Mouse (Mus musculus): ENCODE measurements around the gene Pacsin2.
"Not testable (repeated sequence)": the region's sequence is repeated elsewhere in the genome, so short reads cannot be mapped to it uniquely, and the experiment has no call there.

Gene Pacsin2

DNA sequence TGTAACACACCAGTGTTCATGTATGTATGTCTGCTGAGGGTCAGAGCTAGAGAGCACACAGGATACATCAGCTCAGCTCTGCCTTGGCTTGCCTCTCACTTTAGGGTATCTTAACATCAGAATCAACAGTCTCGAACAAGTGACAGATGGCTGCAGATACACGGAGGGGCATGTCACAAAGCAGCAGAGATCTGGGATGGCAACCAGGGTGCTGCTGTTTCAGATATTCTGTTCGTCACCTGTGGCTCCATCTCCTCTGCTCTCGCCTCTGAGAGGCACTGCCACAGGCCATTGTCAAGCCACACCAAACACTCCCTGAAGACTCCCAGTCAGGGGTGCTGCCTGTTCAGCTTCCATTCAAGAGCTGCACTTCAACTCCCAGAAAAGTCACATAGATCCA lies 39.1 kb downstream of the Pacsin2 start:
- in situ Hi-C loops (cut with MboI, MseI), result no loop called here

- in situ Hi-C loops (cut with MboI, MseI), result no loop called here
Measured at GRCm38 (mm10) chr15:83423589-83424384, 40.6 kb downstream of the Pacsin2 start.

GRCm38 (mm10) chr15:83422299-83422981 lies 42.0 kb downstream of the Pacsin2 start:
- in situ Hi-C loops (cut with MboI, MseI), result no loop called here

GRCm38 (mm10) chr15:83419562-83419961 lies 44.8 kb downstream of the Pacsin2 start:
- in situ Hi-C loops (cut with MboI, MseI), result no loop called here

DNA sequence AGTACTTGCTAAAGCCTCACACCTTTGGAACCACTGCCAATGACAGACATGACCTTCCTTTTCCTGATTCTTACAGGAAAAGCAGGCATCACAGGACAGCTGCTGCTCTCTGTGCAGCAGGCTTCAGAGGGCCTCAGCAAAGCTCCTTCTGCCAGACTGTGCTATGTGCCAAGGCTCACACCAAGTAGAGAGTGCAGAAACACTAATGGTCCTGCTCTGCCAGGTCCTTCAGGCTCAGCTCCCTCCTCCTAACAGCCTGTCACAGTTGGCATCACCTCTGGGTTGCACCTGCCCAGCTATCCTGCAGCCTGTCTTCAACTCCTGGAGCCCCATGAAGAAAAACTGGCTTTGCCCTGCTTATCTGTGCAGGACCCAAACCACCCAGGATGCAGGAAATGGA lies 45.7 kb downstream of the Pacsin2 start:
- in situ Hi-C loops (cut with MboI, MseI), result no loop called here

DNA sequence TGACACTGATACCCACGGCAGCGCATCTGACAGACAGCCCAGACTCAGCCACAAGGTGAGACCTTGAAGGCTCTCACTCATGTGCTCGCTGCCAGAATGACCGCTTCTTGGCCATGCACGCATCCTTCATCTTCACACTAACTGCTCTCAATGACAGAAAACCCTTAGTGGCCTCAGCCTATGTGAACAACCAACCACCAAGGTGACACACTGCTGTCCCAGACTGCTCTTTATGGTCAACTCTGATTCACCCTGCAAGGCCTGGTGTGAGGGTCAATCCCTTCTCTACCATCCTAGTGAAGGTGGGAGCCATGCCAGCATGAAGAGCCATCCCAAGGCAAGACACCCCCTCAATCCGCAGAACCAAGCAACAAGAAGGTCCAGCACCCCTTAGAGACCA lies 46.5 kb downstream of the Pacsin2 start:
- in situ Hi-C loops (cut with MboI, MseI), result no loop called here

DNA sequence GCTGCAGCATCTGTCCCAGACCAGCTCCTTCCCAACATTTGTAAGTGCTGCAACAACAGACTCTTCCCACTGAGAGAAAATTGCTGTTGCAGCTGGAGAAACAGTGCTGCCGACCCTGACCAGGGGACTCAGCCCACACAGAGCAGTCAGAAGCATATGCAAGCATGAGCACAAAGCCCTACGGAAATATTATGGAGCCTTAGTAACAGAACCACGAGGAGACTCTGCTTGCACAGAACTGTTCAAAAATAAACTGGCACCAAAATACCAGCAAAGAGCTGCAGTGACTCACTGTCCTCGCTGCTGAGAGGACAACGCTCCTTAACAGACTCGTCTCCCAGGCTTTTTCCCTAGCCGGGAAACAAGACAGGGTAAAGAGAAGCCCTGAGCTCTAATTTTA lies 47.0 kb downstream of the Pacsin2 start:
- in situ Hi-C loops (cut with MboI, MseI), result no loop called here

DNA sequence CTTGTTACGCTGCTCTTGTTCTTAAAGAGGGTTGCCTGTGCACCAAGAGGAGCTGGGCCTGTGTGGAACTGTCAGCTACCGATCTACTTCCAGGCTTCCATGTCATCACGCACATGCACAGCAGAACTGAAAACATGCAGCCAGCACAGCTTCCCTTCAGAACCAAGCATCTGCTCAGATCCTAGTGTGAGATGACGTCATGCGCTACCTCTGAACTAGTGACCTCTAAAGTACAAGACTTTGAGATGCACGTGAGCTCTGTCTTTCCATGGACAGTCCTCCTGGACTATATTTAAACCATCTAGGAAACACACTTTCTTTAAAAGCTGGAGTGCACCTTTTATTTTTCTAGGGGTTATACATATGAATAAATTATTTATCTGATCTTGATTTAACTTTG lies 49.0 kb downstream of the Pacsin2 start:
- in situ Hi-C loops (cut with MboI, MseI), result no loop called here

- in situ Hi-C loops (cut with MboI, MseI), result no loop called here
Measured at GRCm38 (mm10) chr15:83411616-83412015, 52.8 kb downstream of the Pacsin2 start.

GRCm38 (mm10) chr15:83410735-83411134 lies 53.7 kb downstream of the Pacsin2 start:
- in situ Hi-C loops (cut with MboI, MseI), result no loop called here

GRCm38 (mm10) chr15:83410270-83410669 lies 54.1 kb downstream of the Pacsin2 start:
- in situ Hi-C loops (cut with MboI, MseI), result no loop called here

GRCm38 (mm10) chr15:83408692-83409442 lies 55.5 kb downstream of the Pacsin2 start:
- in situ Hi-C loops (cut with MboI, MseI), result no loop called here

- in situ Hi-C loops (cut with MboI, MseI), result no loop called here
Measured at GRCm38 (mm10) chr15:83408216-83408615, 56.2 kb downstream of the Pacsin2 start.

DNA sequence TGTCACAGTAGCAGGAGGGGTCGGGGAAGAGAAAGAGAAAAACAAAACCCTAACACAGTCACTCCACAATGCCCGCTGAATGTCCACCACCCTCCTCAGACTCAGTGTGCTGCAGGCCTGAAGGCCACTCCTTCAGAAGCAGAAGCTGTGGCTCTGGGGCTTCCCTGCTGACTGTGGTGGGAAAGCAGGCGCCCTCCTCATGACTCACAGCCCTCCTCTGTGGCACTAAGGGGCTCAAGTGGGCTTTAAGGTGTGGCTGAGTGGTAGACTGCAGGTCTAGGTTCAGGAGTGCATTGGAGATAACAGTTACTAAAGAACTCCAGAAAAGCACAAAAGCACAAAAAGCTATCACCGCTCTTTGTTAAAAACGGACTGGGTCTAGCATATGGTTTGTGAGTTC lies 56.9 kb downstream of the Pacsin2 start:
- in situ Hi-C loops (cut with MboI, MseI), result no loop called here

DNA sequence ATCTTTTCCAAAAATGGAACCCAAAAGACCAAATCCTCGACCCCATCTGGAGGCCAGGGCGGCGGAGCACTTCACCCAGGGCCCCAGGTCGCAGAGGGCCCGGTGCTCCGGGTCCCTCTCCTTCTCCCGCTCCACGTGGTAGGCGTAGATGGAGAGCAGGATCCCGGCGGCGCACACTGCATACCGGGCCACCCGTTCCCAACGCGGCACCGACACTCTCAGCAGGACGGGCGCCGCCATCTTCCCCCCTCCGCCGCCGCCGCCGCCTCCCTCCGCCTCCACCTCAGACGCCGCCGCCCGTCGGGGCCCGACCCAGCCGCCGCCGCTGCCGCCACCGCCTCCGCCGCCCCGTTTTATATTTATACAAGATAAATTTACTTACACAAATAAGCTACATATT lies 58.5 kb downstream of the Pacsin2 start:
- in situ Hi-C loops (cut with MboI, MseI), result not testable (repeated sequence)

DNA sequence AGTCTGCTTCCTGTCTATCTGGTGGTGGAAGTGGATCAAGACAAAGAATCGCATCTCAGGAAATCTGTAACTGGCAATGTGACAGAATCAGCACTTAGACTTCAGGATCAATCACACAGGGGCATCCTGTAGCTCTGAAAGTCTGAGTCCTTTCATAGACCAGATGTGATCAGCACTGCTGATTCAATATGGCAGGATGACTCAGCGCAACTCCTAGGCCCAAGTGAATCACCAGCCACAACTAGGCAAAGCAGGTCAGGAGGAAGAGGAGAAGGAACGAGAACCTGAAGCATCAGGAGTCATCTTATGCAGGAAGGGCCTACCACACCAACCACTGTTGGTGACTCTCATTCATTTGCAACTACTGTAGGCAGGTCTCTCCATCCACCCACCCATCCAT lies 60.4 kb downstream of the Pacsin2 start:
- in situ Hi-C loops (cut with MboI, MseI), result no loop called here

DNA sequence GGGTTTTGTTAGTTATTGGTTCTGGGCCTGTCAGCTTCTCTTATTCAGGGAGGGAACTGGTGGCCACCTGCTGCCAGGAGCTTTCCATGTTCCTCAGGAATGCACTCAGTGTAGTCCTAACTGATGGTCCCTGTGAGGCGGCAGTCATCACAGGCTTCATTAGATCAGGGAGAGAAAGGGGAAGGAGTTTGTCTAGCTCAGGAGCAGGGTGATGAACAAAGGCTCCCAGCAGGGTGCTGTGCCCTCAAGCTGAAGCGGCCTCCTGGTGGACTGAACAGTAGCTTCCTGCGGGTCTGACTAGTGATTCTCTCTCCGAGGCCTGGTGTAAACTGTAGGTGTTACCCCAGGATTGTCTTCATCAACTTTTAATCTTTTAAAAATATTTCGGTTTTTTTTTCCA lies 61.4 kb downstream of the Pacsin2 start:
- in situ Hi-C loops (cut with MboI, MseI), result no loop called here

DNA sequence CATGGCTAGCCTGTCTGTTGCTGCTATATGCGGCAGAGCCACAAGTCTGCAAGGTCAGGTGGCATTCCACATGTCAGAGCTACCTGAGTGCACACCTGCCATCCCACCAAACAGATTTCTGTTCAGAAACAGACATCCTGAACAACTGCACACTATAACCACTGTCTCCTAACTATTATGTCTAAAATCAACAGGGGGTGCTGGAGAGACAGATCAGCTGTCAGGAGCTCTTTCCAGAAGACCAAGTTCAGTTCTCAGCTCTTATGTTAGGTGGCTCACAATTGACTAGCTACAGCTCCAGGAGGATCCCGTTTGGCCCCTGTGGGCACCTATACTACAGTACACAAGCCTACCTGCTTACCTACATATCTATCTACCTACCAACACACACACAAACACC lies 71.7 kb downstream of the Pacsin2 start:
- in situ Hi-C loops (cut with MboI, MseI), result no loop called here

GRCm38 (mm10) chr15:83387911-83388310 lies 76.5 kb downstream of the Pacsin2 start:
- in situ Hi-C loops (cut with MboI, MseI), result no loop called here

- in situ Hi-C loops (cut with MboI, MseI), result no loop called here
Measured at GRCm38 (mm10) chr15:83383633-83384032, 80.8 kb downstream of the Pacsin2 start.

- in situ Hi-C loops (cut with MboI, MseI), result no loop called here
Measured at GRCm38 (mm10) chr15:83383136-83383535, 81.3 kb downstream of the Pacsin2 start.

GRCm38 (mm10) chr15:83382467-83382866 lies 81.9 kb downstream of the Pacsin2 start:
- in situ Hi-C loops (cut with MboI, MseI), result no loop called here

GRCm38 (mm10) chr15:83377153-83377552 lies 87.3 kb downstream of the Pacsin2 start:
- in situ Hi-C loops (cut with MboI, MseI), result no loop called here
